Mouse (Mus musculus) limb, embryonic 13.5 days (tissue): Measurements from ENCODE around the gene Gm10203. TPM values are rescaled to one million over a fixed set of nuclear protein-coding genes. Genes with fewer than 3 reads are reported as not detected.
"Not testable (repeated sequence)": the region's sequence is repeated elsewhere in the genome, so short reads cannot be mapped to it uniquely, and the experiment has no call there.

ENCODE experiments used
- ATAC-seq: fragments of 200-750 bp; cut with Nextera tagmentation; 2 replicates; pipeline ENCODE4 v1.8.0; 2017; ENCODE audit warnings: low read depth, moderate number of reproducible peaks, moderate TSS enrichment; ENCODE audit not compliant: low FRiP score
- H3K27ac ChIP-seq: fragments of 300-500 bp; sonication (generic); 2 replicates; pipeline ENCODE4 v1.5.1; 2015; ENCODE audit warnings: inconsistent platforms, mild to moderate bottlenecking, moderate library complexity
- H3K27me3 ChIP-seq: fragments of 300-500 bp; sonication (generic); 2 replicates; pipeline ENCODE4 v1.6.1; 2015; ENCODE audit warnings: mild to moderate bottlenecking, inconsistent platforms
- H3K36me3 ChIP-seq: fragments of 300-500 bp; sonication (generic); 2 replicates; pipeline ENCODE4 v1.6.1; 2015; ENCODE audit warnings: inconsistent platforms, mild to moderate bottlenecking, moderate library complexity
- H3K4me1 ChIP-seq: fragments of 300-500 bp; sonication (generic); 2 replicates; pipeline ENCODE4 v1.6.1; 2015; ENCODE audit warnings: inconsistent platforms
- H3K4me2 ChIP-seq: fragments of 300-500 bp; sonication (generic); replicated peaks from 2 replicates; pipeline ENCODE4 v1.6.1; 2015; ENCODE audit warnings: inconsistent platforms, mild to moderate bottlenecking, moderate library complexity
- H3K4me3 ChIP-seq: fragments of 300-500 bp; sonication (generic); 2 replicates; pipeline ENCODE4 v1.5.1; 2015; ENCODE audit warnings: moderate library complexity, mild to moderate bottlenecking, inconsistent platforms
- H3K9ac ChIP-seq: fragments of 300-500 bp; sonication (generic); 2 replicates; pipeline ENCODE4 v1.6.1; 2015; ENCODE audit warnings: mild to moderate bottlenecking, inconsistent platforms
- H3K9me3 ChIP-seq: fragments of 300-500 bp; sonication (generic); 2 replicates; pipeline ENCODE4 v1.6.1; 2016; ENCODE audit warnings: inconsistent platforms
- WGBS: fragments of 180-500 bp; shearing (Covaris S2); methylation state at CpG from one replicate; pipeline ENCODE4 v1.1.7; 2015; 5-methylcytosine and 5-hydroxymethylcytosine counted together
- polyA plus RNA-seq: library from polyadenylated mRNA; unstranded; fragments of >200 nt; fragmentation: Nextera tagmentation; extraction: Ambion mirVana; gene quantifications from 2 replicates; pipeline ENCODE4 v1.2.1, GENCODE M21; 2015

The Gm10203 gene
- polyA plus RNA-seq, 1 experiment from 2014 or later: not detected

GRCm38 (mm10) chr6:149139011-149139410 lies 9.0 kb downstream of the Gm10203 start:
- H3K36me3 ChIP-seq: peaks cover 2% of the 10 kb centered on the region; the same call in 1 of the 2 replicates
- no peak overlapping the region for H3K4me3 ChIP-seq
- no peaks in the 10 kb centered on the region for H3K27me3 ChIP-seq
- H3K4me1 ChIP-seq: peaks cover 18% of the 10 kb centered on the region
- 90% methylated on average over 3 of the region's 3 CpGs for WGBS
- no peak for ATAC-seq
- no peak overlapping the region for H3K9ac ChIP-seq
- no peak overlapping the region for H3K27ac ChIP-seq
- 0 out of 2 replicates have a peak, but pooled peaks cover 4% of the 10 kb centered on the region for H3K9me3 ChIP-seq
- no peak overlapping the region for H3K4me2 ChIP-seq

GRCm38 (mm10) chr6:149139471-149139870 lies 9.5 kb downstream of the Gm10203 start, which contains the start of gene Etfbkmt:
Gene Etfbkmt (plus strand): TSS chr6:149139849.
- Histone ChIP-seq H3K27ac (no peak within 1 kb of the TSS), H3K4me1 (peaks cover 13% of the 10 kb centered on the region), H3K36me3 (peaks cover 6% of the 10 kb centered on the region), H3K4me2 (no peak within 1 kb of the TSS), H3K4me3 (no peak within 1 kb of the TSS), H3K9me3 (0 out of 2 replicates have a peak, but pooled peaks cover 4% of the 10 kb centered on the region), H3K9ac (no peak within 1 kb of the TSS), H3K27me3 (no peaks in the 10 kb centered on the region)
- no peak for ATAC-seq
- WGBS: 60% methylated on average over 1 of the region's 1 CpGs

GRCm38 (mm10) chr6:149141393-149142173 lies 11.6 kb downstream of the Gm10203 start:
- Histone ChIP-seq H3K4me2 (peak overlapping the region; percentile 70), H3K36me3 (peaks cover 16% of the 10 kb centered on the region), H3K9ac (peak overlapping the region; percentile 72), H3K9me3 (0 out of 2 replicates have a peak, but pooled peaks cover 4% of the 10 kb centered on the region), H3K27ac (peak overlapping the region; percentile 61), H3K4me1 (peaks cover 6% of the 10 kb centered on the region; the same call in 1 of the 2 replicates), H3K27me3 (no peaks in the 10 kb centered on the region), H3K4me3 (peak overlapping the region; percentile 53)
- peak; percentile 97 for ATAC-seq
- 6% methylated on average over 36 of the region's 36 CpGs for WGBS

- 92% methylated on average over 1 of the region's 1 CpGs for WGBS
- ATAC-seq: no peak
Measured at GRCm38 (mm10) chr6:149145143-149145542, 15.2 kb downstream of the Gm10203 start.

GRCm38 (mm10) chr6:149148436-149149229 lies 18.7 kb downstream of the Gm10203 start:
- Histone ChIP-seq H3K27me3 (no peaks in the 10 kb centered on the region), H3K4me3 (no peak overlapping the region), H3K27ac (no peak overlapping the region), H3K36me3 (peaks cover 37% of the 10 kb centered on the region), H3K4me1 (no peaks in the 10 kb centered on the region), H3K4me2 (no peak overlapping the region), H3K9me3 (no peaks in the 10 kb centered on the region), H3K9ac (no peak overlapping the region)
- ATAC-seq: no peak
- 84% methylated on average over 7 of the region's 7 CpGs for WGBS

More at GRCm38 (mm10) chr6:149145143-149145542, 15.2 kb downstream of the Gm10203 start:
- Histone ChIP-seq H3K27ac (no peak overlapping the region), H3K36me3 (peaks cover 24% of the 10 kb centered on the region), H3K9me3 (0 out of 2 replicates have a peak, but pooled peaks cover 4% of the 10 kb centered on the region), H3K4me1 (peaks cover 6% of the 10 kb centered on the region; the same call in 1 of the 2 replicates), H3K4me3 (no peak overlapping the region), H3K27me3 (no peaks in the 10 kb centered on the region), H3K9ac (no peak overlapping the region), H3K4me2 (no peak overlapping the region)

GRCm38 (mm10) chr6:149152119-149152518 lies 22.1 kb downstream of the Gm10203 start:
- H3K9me3 ChIP-seq: no peaks in the 10 kb centered on the region
- peaks cover 32% of the 10 kb centered on the region for H3K36me3 ChIP-seq
- no peak overlapping the region for H3K4me3 ChIP-seq
- H3K27ac ChIP-seq: no peak overlapping the region
- H3K9ac ChIP-seq: no peak overlapping the region
- H3K4me2 ChIP-seq: no peak overlapping the region
- H3K4me1 ChIP-seq: no peaks in the 10 kb centered on the region
- ATAC-seq: no peak
- WGBS: 96% methylated on average over 2 of the region's 2 CpGs
- no peaks in the 10 kb centered on the region for H3K27me3 ChIP-seq

- 36% methylated on average over 6 of the region's 6 CpGs for WGBS
- Histone ChIP-seq H3K27me3 (no peaks in the 10 kb centered on the region), H3K9ac (no peak overlapping the region), H3K36me3 (peaks cover 39% of the 10 kb centered on the region), H3K27ac (no peak overlapping the region), H3K4me3 (no peak overlapping the region), H3K4me1 (no peaks in the 10 kb centered on the region), H3K4me2 (no peak overlapping the region), H3K9me3 (no peaks in the 10 kb centered on the region)
- no peak for ATAC-seq
Measured at GRCm38 (mm10) chr6:149153473-149154115, 23.6 kb downstream of the Gm10203 start.

- H3K27ac ChIP-seq: no peak overlapping the region
- H3K4me1 ChIP-seq: no peaks in the 10 kb centered on the region
- WGBS: 19% methylated on average over 8 of the region's 8 CpGs
- H3K9ac ChIP-seq: no peak overlapping the region
- H3K4me2 ChIP-seq: no peak overlapping the region
- ATAC-seq: no peak
- H3K27me3 ChIP-seq: no peaks in the 10 kb centered on the region
- no peaks in the 10 kb centered on the region for H3K9me3 ChIP-seq
- H3K4me3 ChIP-seq: no peak overlapping the region
- peaks cover 45% of the 10 kb centered on the region for H3K36me3 ChIP-seq
Measured at GRCm38 (mm10) chr6:149154116-149155030, 24.4 kb downstream of the Gm10203 start.

GRCm38 (mm10) chr6:149155031-149155841 lies 25.3 kb downstream of the Gm10203 start:
- no peaks in the 10 kb centered on the region for H3K4me1 ChIP-seq
- no peak for ATAC-seq
- H3K27ac ChIP-seq: no peak overlapping the region
- H3K36me3 ChIP-seq: peaks cover 52% of the 10 kb centered on the region
- no peaks in the 10 kb centered on the region for H3K27me3 ChIP-seq
- H3K9me3 ChIP-seq: no peaks in the 10 kb centered on the region
- no peak overlapping the region for H3K4me3 ChIP-seq
- H3K9ac ChIP-seq: no peak overlapping the region
- 60% methylated on average over 3 of the region's 3 CpGs for WGBS
- no peak overlapping the region for H3K4me2 ChIP-seq

- 86% methylated on average over 3 of the region's 4 CpGs for WGBS
- H3K9me3 ChIP-seq: not testable (repeated sequence)
Measured at GRCm38 (mm10) chr6:149167038-149167437, 37.1 kb downstream of the Gm10203 start.

More at GRCm38 (mm10) chr6:149167038-149167437, 37.1 kb downstream of the Gm10203 start:
- not testable (repeated sequence) for H3K4me2 ChIP-seq, H3K27me3 ChIP-seq, H3K4me3 ChIP-seq, H3K27ac ChIP-seq, H3K9ac ChIP-seq, H3K4me1 ChIP-seq, ATAC-seq
- H3K36me3 ChIP-seq: peaks cover 58% of the 10 kb centered on the region
